In the genomic region with DNA sequence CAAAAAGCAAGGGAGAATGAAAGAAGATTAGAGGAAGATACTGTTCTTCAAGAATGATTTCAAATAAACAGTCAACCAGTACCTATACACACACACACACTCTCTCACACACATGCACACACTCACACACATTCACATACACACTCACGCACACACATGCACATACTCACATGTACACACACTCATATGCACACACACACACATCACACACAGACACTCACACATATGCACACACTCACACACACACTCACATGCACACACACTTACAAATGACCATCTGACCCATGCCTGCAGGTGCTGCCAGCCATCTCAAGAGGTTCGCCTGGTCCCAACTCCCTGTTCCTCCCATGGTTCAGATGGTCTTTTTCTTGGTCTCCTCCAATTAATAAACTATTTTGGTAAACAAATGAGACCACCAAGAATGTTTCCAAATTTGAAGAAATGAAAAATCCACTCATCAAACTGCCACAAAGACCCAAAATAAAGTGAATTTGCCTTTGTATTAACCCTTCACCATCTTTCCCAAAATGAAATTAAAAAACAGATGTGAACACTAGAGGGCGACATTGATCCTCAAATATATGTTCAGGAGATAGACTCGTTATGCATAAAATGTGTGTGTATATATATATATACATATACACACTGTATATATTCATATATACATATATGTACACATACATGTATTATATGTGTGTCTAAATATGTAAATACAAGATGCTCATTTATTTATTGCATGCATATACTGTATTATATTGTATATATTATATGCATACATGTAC, we compare ENCODE assay signal across 7 mouse cellular contexts.
DNase-seq lines count a peak whose midpoint lies in the region; ATAC-seq and TF ChIP-seq lines count a peak whose summit lies in the region.

No protein-coding gene starts in this region.

- no peaks in the 10 kb centered on the region for H3K36me3 ChIP-seq in liver, embryonic 14.5 days (replicated peaks; ENCODE audit: control insufficient read depth, insufficient read depth, low read depth)
- no peaks in the 10 kb centered on the region for H3K36me3 ChIP-seq in midbrain, postnatal 0 days (ENCODE audit: insufficient read depth, low read length)

- no peaks in the 10 kb centered on the region for H3K27me3 ChIP-seq in liver, embryonic 14.5 days (ENCODE audit: control insufficient read depth, insufficient read depth, low read length)
- no peaks in the 10 kb centered on the region for H3K27me3 ChIP-seq in midbrain, postnatal 0 days (ENCODE audit: insufficient read depth, low read length)

- no peak overlapping the region for H3K9ac ChIP-seq in liver, embryonic 14.5 days (replicated peaks)
- H3K9ac ChIP-seq in midbrain, postnatal 0 days (replicated peaks; ENCODE audit: low read length, poor library complexity, severe bottlenecking) = no peak overlapping the region

- no peak overlapping the region for H3K27ac ChIP-seq in liver, embryonic 14.5 days
- H3K27ac ChIP-seq in midbrain, postnatal 0 days (ENCODE audit: low read depth, low read length) = no peak overlapping the region

- H3K4me3 ChIP-seq in liver, embryonic 14.5 days (ENCODE audit: insufficient read depth in 1 of 2, low read depth in 2 of 2, low read length in 2 of 2) = no peak overlapping the region
- H3K4me3 ChIP-seq in midbrain, postnatal 0 days (ENCODE audit: low read depth, low read length) = no peak overlapping the region

- peak in 2 of 3 experiments; percentile 12 to 22 for DNase-seq in liver, embryonic 14.5 days (ENCODE audit: low read depth in 3 of 3, low spot score in 3 of 3)
- no peak for DNase-seq in liver
- DNase-seq in Muller cell, postnatal 12 days (ENCODE audit: inconsistent ontology term) = peak; percentile 14
- DNase-seq in fibroblast of lung, adult 2 months (ENCODE audit: low read depth) = peak; percentile 9
- DNase-seq in midbrain, postnatal 0 days (ENCODE audit: low spot score) = peak; percentile 67
- DNase-seq in right cerebral cortex, postnatal 4 days = no peak
- DNase-seq in ovary, postnatal 10 days (ENCODE audit: low spot score) = no peak

- no peak for TF ChIP-seq EP300 in liver, embryonic 14.5 days (IDR thresholded peaks at IDR 0.05; ENCODE audit: low read depth)

- H3K4me1 ChIP-seq in liver, embryonic 14.5 days (replicated peaks; ENCODE audit: control insufficient read depth in 2 of 2, insufficient read depth in 2 of 2, low read length in 1 of 2) = no peaks in the 10 kb centered on the region
- no peaks in the 10 kb centered on the region for H3K4me1 ChIP-seq in midbrain, postnatal 0 days (ENCODE audit: insufficient read depth, low read length)

- WGBS in liver, embryonic 14.5 days (ENCODE audit: insufficient replicate concordance) = 41% methylated on average over 4 of the region's 4 CpGs
- 50% methylated on average over 4 of the region's 4 CpGs for WGBS in midbrain, postnatal 0 days

- no peak for ATAC-seq in liver, embryonic 14.5 days (ENCODE audit: insufficient read depth)
- peak; percentile 66 for ATAC-seq in midbrain, postnatal 0 days (ENCODE audit: low FRiP score)

- peak; percentile 33 for TF ChIP-seq CTCF in liver, embryonic 14.5 days (IDR thresholded peaks at IDR 0.05; ENCODE audit: low read depth)
- peak; percentile 86 for TF ChIP-seq CTCF in midbrain, postnatal 0 days (IDR thresholded peaks at IDR 0.05)

- no peaks in the 10 kb centered on the region for H3K9me3 ChIP-seq in liver, embryonic 14.5 days (ENCODE audit: control insufficient read depth, low read length)
- no peaks in the 10 kb centered on the region for H3K9me3 ChIP-seq in midbrain, postnatal 0 days (ENCODE audit: low read length)

- no peak overlapping the region for H3K4me2 ChIP-seq in liver, embryonic 14.5 days (ENCODE audit: low read depth)
- H3K4me2 ChIP-seq in midbrain, postnatal 0 days (ENCODE audit: low read depth, low read length, poor library complexity, severe bottlenecking) = no peak overlapping the region

Comparison
In these comparisons a context has a peak if more than half of its experiments do, and no peak if none do; other contexts are left out.
1. DNase-seq: peak in liver, embryonic 14.5 days (2 of 3), Muller cell, postnatal 12 days (single experiment), fibroblast of lung, adult 2 months (single experiment) and midbrain, postnatal 0 days (single experiment); none in liver (single experiment), right cerebral cortex, postnatal 4 days (single experiment) and ovary, postnatal 10 days (single experiment).